Mouse (Mus musculus): ENCODE results near the gene Rpl34.

- TF ChIP-seq GATA1 (IDR thresholded peaks at IDR 0.05; ENCODE audit: borderline replicate concordance, low read length) = no peak
- no peak for TF ChIP-seq FLI1 (IDR thresholded peaks at IDR 0.05; ENCODE audit: low read length)
Observed at GRCm38 (mm10) chr3:130697622-130698021, 32.6 kb downstream of the Rpl34 start.

Data from megakaryocyte, embryonic 14.5 days (primary cell).